Mouse (Mus musculus): ENCODE measurements around the gene Tor1b.
A peak's percentile ranks its signal among the peaks of the same experiment; 100 is the strongest.
"Not testable (repeated sequence)": the region's sequence is repeated elsewhere in the genome, so short reads cannot be mapped to it uniquely, and the experiment has no call there.

Gene Tor1b

GRCm38 (mm10) chr2:30952824-30953490 lies at the start of gene Tor1b:
Tor1b (plus strand) TSS chr2:30952959.
- DNase-seq, result peak; percentile 85 to 88

- no peak for DNase-seq
Measured at GRCm38 (mm10) chr2:30904231-30904630, 48.5 kb upstream of the Tor1b start.

GRCm38 (mm10) chr2:30904991-30905390 lies 47.8 kb upstream of the Tor1b start:
- peak; percentile 33 to 36 for DNase-seq

- no peak for DNase-seq
Measured at GRCm38 (mm10) chr2:30905906-30906305, 46.9 kb upstream of the Tor1b start.

- no peak for DNase-seq
Measured at GRCm38 (mm10) chr2:30906641-30907040, 46.1 kb upstream of the Tor1b start.

- no peak for DNase-seq
Measured at GRCm38 (mm10) chr2:30912291-30912773, 40.4 kb upstream of the Tor1b start.

GRCm38 (mm10) chr2:30913022-30913421 lies 39.7 kb upstream of the Tor1b start:
- DNase-seq, result no peak

GRCm38 (mm10) chr2:30914836-30915235 lies 37.9 kb upstream of the Tor1b start:
- DNase-seq, result no peak

GRCm38 (mm10) chr2:30915376-30915775 lies 37.4 kb upstream of the Tor1b start:
- DNase-seq, result no peak

GRCm38 (mm10) chr2:30915933-30916332 lies 36.8 kb upstream of the Tor1b start:
- not testable (repeated sequence) for DNase-seq

- no peak for DNase-seq
Measured at GRCm38 (mm10) chr2:30917649-30918048, 35.1 kb upstream of the Tor1b start.

- no peak for DNase-seq
Measured at GRCm38 (mm10) chr2:30918126-30918525, 34.6 kb upstream of the Tor1b start.

- no peak for DNase-seq
Measured at GRCm38 (mm10) chr2:30918780-30919329, 33.9 kb upstream of the Tor1b start.

GRCm38 (mm10) chr2:30920216-30920615 lies 32.5 kb upstream of the Tor1b start:
- DNase-seq, result no peak

- no peak for DNase-seq
Measured at GRCm38 (mm10) chr2:30923099-30923498, 29.7 kb upstream of the Tor1b start.

GRCm38 (mm10) chr2:30925181-30925580 lies 27.6 kb upstream of the Tor1b start:
- DNase-seq, result no peak

- DNase-seq, result no peak
Measured at GRCm38 (mm10) chr2:30926381-30926780, 26.4 kb upstream of the Tor1b start.

- peak in 1 of 2 experiments; percentile 13 for DNase-seq
Measured at GRCm38 (mm10) chr2:30927151-30927781, 25.5 kb upstream of the Tor1b start.

- peak; percentile 87 for DNase-seq
Measured at GRCm38 (mm10) chr2:30927844-30928628, 24.7 kb upstream of the Tor1b start.

- no peak for DNase-seq
Measured at GRCm38 (mm10) chr2:30928893-30929482, 23.8 kb upstream of the Tor1b start.

- peak; percentile 84 to 87 for DNase-seq
Measured at GRCm38 (mm10) chr2:30929483-30930045, 23.2 kb upstream of the Tor1b start, which contains the start of gene Ptges. Ptges (minus strand) TSS chr2:30929863.

- not testable (repeated sequence) for DNase-seq
Measured at GRCm38 (mm10) chr2:30930846-30931245, 21.9 kb upstream of the Tor1b start.

Measured in cerebellum, adult 18-20 months (tissue).